Mouse (Mus musculus) C2C12 (cell line): Measurements from ENCODE around the gene Camk2d.

Source experiments
- CTCF ChIP-seq: IDR thresholded peaks from one replicate; pipeline ENCODE4 v1.5.1; 2011; ENCODE audit not compliant: control insufficient read depth, insufficient read depth, insufficient read length
- MAX ChIP-seq: IDR thresholded peaks from one replicate; pipeline ENCODE4 v1.6.1; 2011; ENCODE audit warnings: mild to moderate bottlenecking, control low read depth
- MYOD1 ChIP-seq: IDR thresholded peaks from one replicate; pipeline ENCODE4 v1.6.1; 2011; ENCODE audit warnings: low read depth; ENCODE audit not compliant: control insufficient read depth, insufficient read length

- TF ChIP-seq CTCF (no peak), MAX (no peak), MYOD1 (no peak)
These were observed 151.5 kb downstream of the Camk2d start for GRCm38 (mm10) chr3:126747628-126748027.
